Mouse (Mus musculus) embryonic fibroblast, embryonic 13.5 days (primary cell): ENCODE results near the gene Tmem38b. TPM values are rescaled to one million over a fixed set of nuclear protein-coding genes. Genes with fewer than 3 reads are reported as not detected.
"Not testable (repeated sequence)": the region's sequence is repeated elsewhere in the genome, so short reads cannot be mapped to it uniquely, and the experiment has no call there.

ENCODE experiments used
- H3K27ac ChIP-seq: 2 replicates; pipeline ENCODE4 v1.5.1; 2012; ENCODE audit warnings: low read length, control low read depth, inconsistent platforms; ENCODE audit not compliant: insufficient read depth
- H3K4me1 ChIP-seq: 2 replicates; pipeline ENCODE4 v1.6.1; 2011; ENCODE audit warnings: low read length; ENCODE audit not compliant: control insufficient read depth, insufficient read depth
- H3K4me3 ChIP-seq: 2 replicates; pipeline ENCODE4 v1.5.1; 2011; ENCODE audit warnings: mild to moderate bottlenecking, control low read depth, low read length; ENCODE audit not compliant: insufficient read depth
- CTCF ChIP-seq: IDR thresholded peaks from 2 replicates; pipeline ENCODE4 v1.5.1; 2011; ENCODE audit warnings: mild to moderate bottlenecking, control low read depth, low read length, moderate library complexity, borderline replicate concordance; ENCODE audit not compliant: insufficient read depth
- POLR2A ChIP-seq: IDR thresholded peaks from 2 replicates; pipeline ENCODE4 v1.6.1; 2011; ENCODE audit warnings: low read depth, mild to moderate bottlenecking, control low read depth, low read length, moderate library complexity
- polyA plus RNA-seq: library from polyadenylated mRNA; stranded (reverse); fragments of >200 nt; gene quantifications from 2 replicates; pipeline ENCODE4 v1.2.4, GENCODE M21; 2011; ENCODE audit warnings: low read depth; ENCODE audit not compliant: missing spikeins, insufficient read length

The Tmem38b gene
- polyA plus RNA-seq, 1 experiment: 15.6 TPM

GRCm38 (mm10) chr4:53796865-53797772 lies 28.7 kb upstream of the Tmem38b start:
- peaks cover 3% of the 10 kb centered on the region; the same call in 1 of the 2 replicates for H3K4me1 ChIP-seq
- no peak overlapping the region for H3K4me3 ChIP-seq
- no peak for TF ChIP-seq POLR2A
- TF ChIP-seq CTCF: no peak
- no peak overlapping the region for H3K27ac ChIP-seq

GRCm38 (mm10) chr4:53798896-53799676 lies 26.8 kb upstream of the Tmem38b start:
- TF ChIP-seq POLR2A (no peak), CTCF (no peak)
- Histone ChIP-seq H3K27ac (peak overlapping the region; percentile 59), H3K4me3 (no peak overlapping the region), H3K4me1 (peaks cover 3% of the 10 kb centered on the region; the same call in 1 of the 2 replicates)

GRCm38 (mm10) chr4:53799753-53800152 lies 26.1 kb upstream of the Tmem38b start:
- H3K27ac ChIP-seq: peak overlapping the region; percentile 21
- peaks cover 3% of the 10 kb centered on the region; the same call in 1 of the 2 replicates for H3K4me1 ChIP-seq
- TF ChIP-seq CTCF (no peak), POLR2A (no peak)
- no peak overlapping the region for H3K4me3 ChIP-seq

GRCm38 (mm10) chr4:53803674-53804073 lies 22.2 kb upstream of the Tmem38b start:
- not testable (repeated sequence) for H3K4me3 ChIP-seq, H3K27ac ChIP-seq, H3K4me1 ChIP-seq

- H3K4me1 ChIP-seq, H3K4me3 ChIP-seq, H3K27ac ChIP-seq: not testable (repeated sequence)
Observed at GRCm38 (mm10) chr4:53806428-53806827, 19.4 kb upstream of the Tmem38b start.

GRCm38 (mm10) chr4:53818320-53818719 lies 7.5 kb upstream of the Tmem38b start:
- Histone ChIP-seq H3K27ac (no peak overlapping the region), H3K4me3 (no peak overlapping the region), H3K4me1 (no peaks in the 10 kb centered on the region)
- TF ChIP-seq POLR2A (no peak), CTCF (no peak)

GRCm38 (mm10) chr4:53823697-53824096 lies 2.1 kb upstream of the Tmem38b start:
- no peaks in the 10 kb centered on the region for H3K4me1 ChIP-seq
- no peak overlapping the region for H3K27ac ChIP-seq
- H3K4me3 ChIP-seq: no peak overlapping the region
- TF ChIP-seq CTCF: no peak
- no peak for TF ChIP-seq POLR2A

- TF ChIP-seq POLR2A: no peak
- no peak for TF ChIP-seq CTCF
- Histone ChIP-seq H3K4me1 (no peaks in the 10 kb centered on the region; the same call in 1 of the 2 replicates), H3K4me3 (no peak overlapping the region), H3K27ac (no peak overlapping the region)
Observed at GRCm38 (mm10) chr4:53824831-53825230, 1.0 kb upstream of the Tmem38b start.

- Histone ChIP-seq H3K27ac (no peak overlapping the region), H3K4me3 (peak overlapping the region; percentile 72), H3K4me1 (no peaks in the 10 kb centered on the region; the same call in 1 of the 2 replicates)
- TF ChIP-seq POLR2A (no peak), CTCF (no peak)
Observed at GRCm38 (mm10) chr4:53826641-53827248, 900 bp downstream of the Tmem38b start.

- no peaks in the 10 kb centered on the region; the same call in 1 of the 2 replicates for H3K4me1 ChIP-seq
Observed at GRCm38 (mm10) chr4:53827869-53828268, 2.0 kb downstream of the Tmem38b start.

More at GRCm38 (mm10) chr4:53827869-53828268, 2.0 kb downstream of the Tmem38b start:
- TF ChIP-seq CTCF (no peak), POLR2A (no peak)
- Histone ChIP-seq H3K27ac (no peak overlapping the region), H3K4me3 (no peak overlapping the region)
